Mouse (Mus musculus): ENCODE results near the gene Tmem251. TPM values are rescaled to one million over a fixed set of nuclear protein-coding genes. Genes with fewer than 3 reads are reported as not detected.
A peak's percentile ranks its signal among the peaks of the same experiment; 100 is the strongest.

The Tmem251 gene
- polyA plus RNA-seq, 1 experiment from 2014 or later, result 6.5 TPM

DNA sequence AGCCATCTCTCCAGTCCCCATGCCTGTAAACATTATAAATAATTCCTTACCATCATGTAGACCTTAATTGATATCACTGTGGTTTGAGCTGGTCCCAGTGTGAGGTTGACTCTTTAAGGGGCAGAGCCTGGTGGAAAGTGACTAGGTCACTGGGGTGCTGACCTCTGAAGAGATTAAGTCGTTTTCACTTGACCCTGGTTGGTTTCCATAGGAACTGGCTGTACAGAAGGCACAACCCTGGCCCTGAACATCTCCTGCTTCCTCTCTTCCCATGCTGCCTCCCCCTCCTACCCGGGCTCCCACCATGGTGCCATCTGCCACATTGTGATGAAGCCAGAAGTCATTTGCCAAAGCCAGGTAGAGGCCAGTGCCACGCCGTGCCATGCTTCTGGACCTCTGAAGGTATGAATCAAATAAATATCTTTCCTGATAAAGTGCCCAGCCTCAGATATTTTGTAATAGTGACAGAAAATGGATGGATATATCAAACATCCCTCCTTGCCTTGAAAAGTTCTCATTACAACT, 32.6 kb upstream of the Tmem251 start:
- ATAC-seq (no peak), DNase-seq (ENCODE audit: low read depth, low spot score) (no peak)
- CTCF ChIA-PET, result no interaction called here
- in situ Hi-C loops (cut with MboI; ENCODE audit: low pct_unique_long_range_greater_than_20kb), result no loop called here
- POLR2A ChIA-PET, result interaction anchor here (1.7 kb wide), 1 partner anchor 8 kb away, joined by 4 read pairs; no protein-coding TSS in a partner anchor
- no peaks in the 10 kb centered on the region for H3K27me3 ChIP-seq
- TF ChIP-seq CTCF (IDR thresholded peaks at IDR 0.05), result no peak

DNA sequence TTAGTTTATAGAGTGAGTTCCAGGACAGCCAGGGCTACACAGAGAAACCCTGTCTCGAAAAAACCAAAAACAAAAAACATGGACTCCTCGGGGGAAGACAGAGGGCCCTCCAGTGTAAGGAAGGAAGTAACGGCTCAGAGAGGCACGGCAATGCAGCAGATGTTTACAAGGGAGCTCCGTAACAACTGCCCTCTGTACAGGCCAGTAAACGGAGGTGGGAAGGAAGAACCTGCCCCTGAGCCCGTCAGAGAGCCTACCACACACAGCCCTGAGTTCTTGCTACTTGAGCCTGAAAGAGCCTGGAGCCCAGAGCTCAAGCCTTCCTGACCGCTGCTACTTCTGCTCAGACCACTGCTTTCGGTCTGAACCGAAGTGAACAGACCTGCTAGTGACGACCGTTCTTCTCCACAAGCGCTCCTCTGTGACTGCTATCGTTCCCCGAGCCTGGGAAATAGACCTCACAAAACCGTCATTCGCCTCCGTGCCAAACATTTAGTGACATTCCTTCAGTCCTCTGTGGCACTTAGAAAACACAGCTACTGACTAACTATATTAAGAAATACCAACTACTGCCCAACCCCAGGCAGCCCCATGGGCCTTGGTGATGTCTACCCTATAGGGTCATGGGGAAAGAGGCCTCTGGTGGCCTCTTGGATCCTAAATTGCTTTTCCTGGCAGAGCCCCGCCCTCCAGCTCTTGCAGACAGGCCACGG, 30.3 kb upstream of the Tmem251 start:
- no peak for TF ChIP-seq CTCF (IDR thresholded peaks at IDR 0.05)
- ChIA-PET POLR2A (no interaction called here), CTCF (interaction anchor here (1.3 to 1.8 kb wide), 2 partner anchors 8 to 11 kb away, joined by 4 to 7 read pairs; partner anchors contain the start of gene Itpk1)
- DNase-seq (ENCODE audit: low read depth, low spot score) (no peak), ATAC-seq (no peak)
- in situ Hi-C loops (cut with MboI; ENCODE audit: low pct_unique_long_range_greater_than_20kb), result no loop called here
- no peaks in the 10 kb centered on the region for H3K27me3 ChIP-seq

DNA sequence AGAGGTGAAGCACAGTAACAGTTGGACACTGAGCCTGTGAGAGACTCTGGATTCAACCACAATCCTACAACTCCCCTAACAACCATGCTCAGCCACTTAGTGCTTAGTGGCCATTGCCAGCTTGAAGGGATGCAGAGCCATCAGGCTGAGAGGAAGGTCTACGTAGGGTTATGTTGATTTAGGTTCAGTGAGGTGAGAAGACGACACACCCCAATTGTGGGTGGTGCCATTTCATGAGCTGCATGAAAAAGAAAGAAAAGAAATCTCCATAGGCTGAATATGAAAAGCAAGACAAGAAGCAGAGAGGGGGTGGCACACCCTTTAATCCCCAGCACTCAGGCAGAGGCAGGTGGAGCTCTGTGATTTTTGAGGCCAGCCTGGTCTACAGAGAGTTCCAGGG, 29.4 kb upstream of the Tmem251 start:
- ChIA-PET POLR2A (no interaction called here), CTCF (interaction anchor here (1.3 kb wide), 1 partner anchor 9 kb away, joined by 4 read pairs; the partner anchor contains the start of gene Itpk1)
- H3K27me3 ChIP-seq, result no peaks in the 10 kb centered on the region
- in situ Hi-C loops (cut with MboI; ENCODE audit: low pct_unique_long_range_greater_than_20kb), result no loop called here
- DNase-seq (ENCODE audit: low read depth, low spot score), result no peak
- no peak for ATAC-seq
- no peak for TF ChIP-seq CTCF (IDR thresholded peaks at IDR 0.05)

DNA sequence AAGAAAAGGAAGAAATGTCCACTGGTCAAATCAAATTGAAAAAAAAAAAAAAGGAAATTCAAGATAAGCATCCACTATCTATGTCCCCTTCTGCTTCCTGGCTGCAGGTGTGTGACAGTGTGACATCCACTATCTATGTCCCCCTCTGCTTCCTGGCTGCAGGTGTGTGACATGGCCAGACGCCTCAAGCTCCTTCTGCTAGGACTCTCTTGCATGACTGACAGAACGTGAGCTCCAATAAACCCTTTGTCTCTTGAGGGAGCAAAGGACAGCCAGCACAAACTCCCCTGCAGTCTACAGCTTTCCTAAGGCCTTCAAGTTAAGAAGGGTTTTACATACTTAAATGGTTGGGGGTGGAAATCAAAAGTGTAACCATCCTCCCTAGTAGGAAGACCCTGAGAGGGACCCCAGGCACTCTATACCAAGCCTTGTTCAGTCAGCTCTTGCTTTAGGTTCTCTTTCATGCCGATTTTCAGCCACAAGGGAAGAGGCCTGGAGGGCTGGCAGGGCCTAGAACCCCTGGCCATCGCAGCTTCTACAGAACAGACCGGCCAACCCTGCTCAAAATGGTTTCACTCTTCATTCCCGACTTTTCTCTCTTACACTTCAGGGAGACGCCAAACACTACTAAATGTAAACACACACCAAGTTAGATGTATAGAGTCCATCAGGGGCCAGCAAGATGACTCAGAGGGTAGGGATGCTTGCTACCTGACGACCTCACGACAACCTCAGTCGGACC, 28.7 kb upstream of the Tmem251 start:
- in situ Hi-C loops (cut with MboI; ENCODE audit: low pct_unique_long_range_greater_than_20kb), result no loop called here
- H3K27me3 ChIP-seq, result no peaks in the 10 kb centered on the region
- CTCF ChIA-PET, result interaction anchor here (1.3 kb wide), 1 partner anchor 9 kb away, joined by 4 read pairs; the partner anchor contains the start of gene Itpk1
- ATAC-seq (no peak), DNase-seq (ENCODE audit: low read depth, low spot score) (no peak)
- POLR2A ChIA-PET, result interaction anchor here (0.7 kb wide), 1 partner anchor 16 kb away, joined by 4 read pairs; no protein-coding TSS in a partner anchor
- no peak for TF ChIP-seq CTCF (IDR thresholded peaks at IDR 0.05)

DNA sequence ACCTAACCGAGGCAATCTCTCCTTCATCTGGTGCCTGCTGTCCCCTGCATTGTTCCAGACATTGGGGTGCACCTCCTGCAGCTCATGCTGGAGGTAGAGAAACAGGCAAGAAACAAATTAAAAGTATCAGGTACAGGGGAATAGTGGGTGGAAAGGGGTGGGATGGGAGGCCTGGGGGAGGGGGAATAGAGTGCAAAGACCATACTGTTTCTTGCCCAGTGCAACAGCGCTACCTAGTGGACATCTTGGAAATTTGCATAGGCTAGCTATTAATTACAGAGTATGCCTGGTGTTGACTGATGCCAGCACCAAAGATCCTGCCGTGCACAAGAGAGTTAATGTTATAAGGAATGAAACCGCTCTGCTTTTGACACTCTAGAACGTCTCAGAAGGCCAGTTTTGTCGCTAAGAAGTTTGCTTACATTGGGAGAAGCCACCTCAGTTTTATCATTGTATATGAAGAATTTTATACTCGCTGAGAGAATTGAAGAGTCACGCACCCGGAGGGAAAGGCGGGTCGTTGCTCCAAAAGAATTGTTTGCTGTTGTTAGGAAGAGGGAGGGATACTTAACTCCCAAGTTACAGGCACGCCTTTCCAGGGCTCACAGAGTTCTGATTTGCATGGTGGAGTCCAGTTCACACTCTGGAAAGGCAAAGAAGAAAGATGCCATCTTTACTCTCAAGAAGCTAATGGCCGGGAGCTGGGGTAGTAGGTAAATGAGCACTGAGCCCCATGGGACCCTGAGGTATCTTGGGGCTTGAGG, 23.8 kb upstream of the Tmem251 start:
- DNase-seq (ENCODE audit: low read depth, low spot score) (no peak), ATAC-seq (no peak)
- TF ChIP-seq CTCF (IDR thresholded peaks at IDR 0.05), result peak; percentile 74
- CTCF ChIA-PET, result interaction anchor here (0.9 to 3.0 kb wide), 15 partner anchors 10 to 252 kb away, joined by 3 to 26 read pairs (median 4); partner anchors contain the start of gene Golga5
- POLR2A ChIA-PET, result interaction anchor here (1.0 kb wide), 1 partner anchor 10 kb away, joined by 4 read pairs; no protein-coding TSS in a partner anchor
- no peaks in the 10 kb centered on the region for H3K27me3 ChIP-seq
- in situ Hi-C loops (cut with MboI; ENCODE audit: low pct_unique_long_range_greater_than_20kb), result no loop called here

DNA sequence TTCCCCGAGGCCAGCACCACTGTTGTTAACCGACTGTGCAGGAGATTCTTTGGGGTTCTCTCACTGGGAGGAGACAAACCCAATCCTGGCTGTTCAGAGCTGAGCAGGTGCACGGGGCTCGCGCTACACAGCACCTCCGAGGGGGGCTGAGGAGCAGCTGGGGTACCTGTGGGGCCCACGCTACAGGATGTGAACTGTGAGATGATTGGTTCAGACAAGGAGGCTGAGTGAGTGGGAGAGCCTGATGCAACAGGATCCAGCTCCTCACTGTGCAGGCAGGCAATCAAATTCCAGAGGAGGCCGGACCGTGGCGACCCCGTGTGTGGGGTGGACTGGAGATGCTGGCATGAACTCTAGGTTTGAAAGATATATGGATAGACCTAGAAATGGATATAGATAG, 21.1 kb upstream of the Tmem251 start:
- TF ChIP-seq CTCF (IDR thresholded peaks at IDR 0.05), result no peak
- DNase-seq (ENCODE audit: low read depth, low spot score) (no peak), ATAC-seq (no peak)
- in situ Hi-C loops (cut with MboI; ENCODE audit: low pct_unique_long_range_greater_than_20kb), result no loop called here
- ChIA-PET POLR2A (no interaction called here), CTCF (interaction anchor here (1.8 kb wide), 1 partner anchor 198 kb away, joined by 6 read pairs; no protein-coding TSS in a partner anchor)
- no peaks in the 10 kb centered on the region for H3K27me3 ChIP-seq

DNA sequence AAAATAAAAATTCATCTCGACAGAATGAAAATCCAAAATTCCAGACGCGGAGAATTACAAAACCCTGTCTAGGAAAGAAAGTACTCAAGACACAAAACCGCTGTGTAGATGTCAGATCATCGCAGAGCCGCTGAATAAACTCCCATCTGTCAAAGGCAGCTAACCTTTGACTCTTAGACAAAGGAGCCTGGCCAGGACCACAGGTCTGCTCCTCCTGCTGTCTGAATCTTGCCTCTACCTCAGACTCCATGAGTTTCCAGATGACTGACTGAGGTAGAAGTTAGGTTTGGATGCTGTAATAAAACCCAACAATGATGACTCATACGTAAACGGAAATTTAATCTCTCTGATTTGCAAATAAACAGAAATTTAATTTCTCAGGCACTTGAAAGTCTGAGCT, 20.6 kb upstream of the Tmem251 start:
- ATAC-seq (no peak), DNase-seq (ENCODE audit: low read depth, low spot score) (no peak)
- CTCF ChIA-PET, result interaction anchor here (1.8 kb wide), 1 partner anchor 198 kb away, joined by 6 read pairs; no protein-coding TSS in a partner anchor
- POLR2A ChIA-PET, result no interaction called here
- TF ChIP-seq CTCF (IDR thresholded peaks at IDR 0.05), result no peak
- H3K27me3 ChIP-seq, result no peaks in the 10 kb centered on the region
- in situ Hi-C loops (cut with MboI; ENCODE audit: low pct_unique_long_range_greater_than_20kb), result no loop called here

DNA sequence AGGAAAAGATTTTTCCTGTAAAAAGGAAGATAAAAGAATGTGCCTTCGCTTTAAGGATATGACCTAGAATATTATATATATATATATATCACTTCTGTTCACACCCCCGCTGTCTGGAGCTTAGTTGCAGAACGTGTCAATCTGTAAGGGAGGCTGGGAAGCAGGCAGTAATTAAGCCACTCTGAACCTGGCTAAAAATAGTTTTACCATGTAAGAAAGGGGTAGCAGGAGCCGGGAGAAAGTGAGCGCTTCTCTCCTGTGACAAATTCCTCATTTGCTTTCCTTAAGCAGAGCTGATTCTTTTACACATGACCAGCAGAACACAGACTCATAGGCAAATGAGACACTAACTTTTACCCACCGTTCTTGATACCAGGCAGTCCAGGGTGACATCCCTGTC, 19.7 kb upstream of the Tmem251 start:
- no peak for ATAC-seq
- no peak for TF ChIP-seq CTCF (IDR thresholded peaks at IDR 0.05)
- POLR2A ChIA-PET, result no interaction called here
- DNase-seq (ENCODE audit: low read depth, low spot score), result no peak
- in situ Hi-C loops (cut with MboI; ENCODE audit: low pct_unique_long_range_greater_than_20kb), result no loop called here
- CTCF ChIA-PET, result interaction anchor here (1.1 to 1.8 kb wide), 2 partner anchors 15 to 199 kb away, joined by 3 to 6 read pairs; no protein-coding TSS in a partner anchor
- no peaks in the 10 kb centered on the region for H3K27me3 ChIP-seq

DNA sequence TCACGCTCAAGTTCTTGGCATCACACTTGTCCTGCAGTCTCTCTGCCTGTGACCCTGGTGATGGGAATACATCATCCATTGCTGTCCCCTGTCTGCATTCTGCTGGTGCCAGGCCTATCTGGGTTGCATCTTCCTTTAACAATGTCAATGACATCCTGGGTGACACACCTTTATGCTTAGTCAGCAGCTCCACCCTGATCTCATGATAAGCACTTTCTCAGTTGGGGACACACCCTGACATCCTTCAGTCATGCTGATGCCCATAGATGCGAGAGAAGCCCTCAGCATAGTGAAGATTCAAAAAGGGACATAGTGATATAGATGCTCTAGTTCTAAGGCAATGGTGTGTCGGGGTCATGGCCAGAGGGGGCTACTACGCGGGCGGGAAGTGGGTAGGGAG, 18.4 kb upstream of the Tmem251 start:
- ChIA-PET CTCF (no interaction called here), POLR2A (no interaction called here)
- ATAC-seq, result no peak
- no peak for TF ChIP-seq CTCF (IDR thresholded peaks at IDR 0.05)
- no peaks in the 10 kb centered on the region for H3K27me3 ChIP-seq
- in situ Hi-C loops (cut with MboI; ENCODE audit: low pct_unique_long_range_greater_than_20kb), result no loop called here
- DNase-seq (ENCODE audit: low read depth, low spot score), result no peak

DNA sequence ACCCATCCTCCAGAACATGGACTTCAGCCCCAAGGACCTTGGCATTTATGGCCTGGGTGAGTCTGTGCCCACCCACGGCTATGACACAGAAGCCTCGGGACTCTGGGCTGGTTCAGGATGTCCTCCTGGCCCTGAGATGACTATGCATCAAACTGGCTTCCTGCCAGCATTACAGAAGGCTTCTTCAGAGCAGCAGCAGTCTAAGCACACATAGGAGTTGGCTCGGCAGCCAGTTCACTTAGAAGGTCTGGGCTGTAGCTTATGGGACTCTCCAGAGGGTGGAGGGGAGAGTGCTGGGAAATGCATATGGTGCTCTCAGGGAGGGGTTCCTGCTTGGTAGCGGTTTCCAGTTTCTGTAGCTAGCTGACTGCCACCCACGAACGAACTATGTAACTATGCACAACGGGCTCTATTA, 17.8 kb upstream of the Tmem251 start:
- no peaks in the 10 kb centered on the region for H3K27me3 ChIP-seq
- TF ChIP-seq CTCF (IDR thresholded peaks at IDR 0.05), result no peak
- CTCF ChIA-PET, result no interaction called here
- POLR2A ChIA-PET, result no interaction called here
- DNase-seq (ENCODE audit: low read depth, low spot score) (no peak), ATAC-seq (no peak)
- in situ Hi-C loops (cut with MboI; ENCODE audit: low pct_unique_long_range_greater_than_20kb), result no loop called here
